Mouse (Mus musculus): ENCODE results near the gene Kpna6.

The Kpna6 gene

GRCm38 (mm10) chr4:129645204-129645603 is 27.4 kb downstream of the Kpna6 start:
- DNase-seq, result no peak

- no peak for DNase-seq
These were observed 30.8 kb downstream of the Kpna6 start for GRCm38 (mm10) chr4:129641756-129642155.

- DNase-seq, result peak; percentile 98
These were observed 31.7 kb downstream of the Kpna6 start, which contains the start of gene Txlna for GRCm38 (mm10) chr4:129640638-129641467. Txlna (minus strand) TSS chr4:129641065.

GRCm38 (mm10) chr4:129640101-129640637 is 32.4 kb downstream of the Kpna6 start:
- no peak for DNase-seq

- DNase-seq, result no peak
These were observed 33.3 kb downstream of the Kpna6 start for GRCm38 (mm10) chr4:129639221-129639620.

GRCm38 (mm10) chr4:129633852-129634251 is 38.7 kb downstream of the Kpna6 start:
- no peak for DNase-seq

GRCm38 (mm10) chr4:129631867-129632266 is 40.7 kb downstream of the Kpna6 start:
- no peak for DNase-seq

- DNase-seq, result no peak
These were observed 41.6 kb downstream of the Kpna6 start for GRCm38 (mm10) chr4:129630944-129631343.

- DNase-seq, result no peak
These were observed 46.5 kb downstream of the Kpna6 start for GRCm38 (mm10) chr4:129626035-129626434.

GRCm38 (mm10) chr4:129625496-129625895 is 47.1 kb downstream of the Kpna6 start:
- DNase-seq, result no peak

- peak; percentile 66 for DNase-seq
These were observed 47.6 kb downstream of the Kpna6 start for GRCm38 (mm10) chr4:129625029-129625370.

- peak; percentile 81 for DNase-seq
These were observed 48.1 kb downstream of the Kpna6 start for GRCm38 (mm10) chr4:129624281-129625028.

GRCm38 (mm10) chr4:129623681-129624091 is 48.9 kb downstream of the Kpna6 start, which contains the start of gene Ccdc28b:
Ccdc28b (minus strand) TSS chr4:129623947.
- DNase-seq, result no peak

GRCm38 (mm10) chr4:129622803-129623535 is 49.6 kb downstream of the Kpna6 start:
- no peak for DNase-seq

GRCm38 (mm10) chr4:129622120-129622802 is 50.3 kb downstream of the Kpna6 start:
- no peak for DNase-seq

GRCm38 (mm10) chr4:129621283-129621841 is 51.2 kb downstream of the Kpna6 start:
- DNase-seq, result no peak

GRCm38 (mm10) chr4:129620419-129621282 is 51.9 kb downstream of the Kpna6 start:
- DNase-seq, result no peak

- peak; percentile 97 for DNase-seq
These were observed 53.5 kb downstream of the Kpna6 start, which contains the start of gene Iqcc for GRCm38 (mm10) chr4:129618786-129619691. Iqcc (minus strand) TSS chr4:129619099.

- no peak for DNase-seq
These were observed 54.5 kb downstream of the Kpna6 start for GRCm38 (mm10) chr4:129618031-129618430.
